Mouse (Mus musculus) heart, postnatal 0 days (tissue): ENCODE measurements around the gene Wars2.

Experiments used
- CTCF ChIP-seq: IDR thresholded peaks from 2 replicates; pipeline ENCODE4 v1.5.1; 2016; ENCODE audit warnings: antibody characterized with exemption, control low read depth, low read depth
- EP300 ChIP-seq: IDR thresholded peaks from 2 replicates; pipeline ENCODE4 v1.6.1; 2016; ENCODE audit warnings: antibody characterized with exemption, low read depth

- TF ChIP-seq CTCF = no peak
- no peak for TF ChIP-seq EP300
These were observed 95.2 kb downstream of the Wars2 start for GRCm38 (mm10) chr3:99235804-99236755.
